17 mouse cellular contexts compared by ENCODE assay signal in the genomic region with DNA sequence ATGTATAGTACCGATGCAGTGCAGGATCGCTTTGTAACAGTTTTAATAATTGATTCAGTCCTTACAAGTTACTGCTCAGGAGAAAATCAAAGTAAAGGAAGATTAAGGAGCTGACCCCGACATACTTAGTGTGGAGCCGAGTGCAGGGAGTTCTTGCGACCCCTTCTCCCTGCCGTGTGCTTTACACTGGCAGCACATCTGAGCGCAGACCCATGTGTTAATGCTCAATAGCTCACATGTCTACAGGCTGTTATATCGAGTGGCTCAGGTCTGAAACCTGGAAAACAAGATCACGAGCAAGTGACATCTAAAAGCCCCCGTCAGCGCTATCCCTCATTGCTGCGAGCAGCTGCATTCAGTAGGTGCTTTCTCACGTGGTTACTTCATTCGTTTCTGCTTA. TPM values are rescaled to one million over a fixed set of nuclear protein-coding genes. Genes with fewer than 3 reads are reported as not detected.
"Had no signal": no experiment of that assay in that cellular context is flagged by ENCODE, and none has a peak within 500 bp of the region (broad histone marks: within the 10 kb centered on the region; RNA-seq: fewer than 3 reads in every experiment).

No protein-coding gene starts in this region.

- H3K4me1 ChIP-seq: neural tube, embryonic 13.5 days; neural tube, embryonic 15.5 days; stomach, embryonic 15.5 days had no signal

- H3K9ac ChIP-seq: neural tube, embryonic 13.5 days; neural tube, embryonic 15.5 days; stomach, embryonic 15.5 days had no signal

- H3K27ac ChIP-seq: neural tube, embryonic 13.5 days; neural tube, embryonic 15.5 days; stomach, embryonic 15.5 days; stomach, postnatal 0 days had no signal

- H3K4me2 ChIP-seq: neural tube, embryonic 13.5 days; neural tube, embryonic 15.5 days; stomach, embryonic 15.5 days had no signal

- H3K36me3 ChIP-seq: neural tube, embryonic 13.5 days; neural tube, embryonic 15.5 days; stomach, embryonic 15.5 days had no signal

- H3K9me3 ChIP-seq: neural tube, embryonic 13.5 days; neural tube, embryonic 15.5 days; stomach, embryonic 15.5 days had no signal

- H3K4me3 ChIP-seq: neural tube, embryonic 13.5 days; neural tube, embryonic 15.5 days; stomach, embryonic 15.5 days had no signal

- H3K27me3 ChIP-seq: neural tube, embryonic 13.5 days; neural tube, embryonic 15.5 days; stomach, embryonic 15.5 days had no signal

- DNase-seq: retina, postnatal 1 day; right cerebral cortex, adult 18-20 months; right cerebral cortex, postnatal 14 days; right cerebral cortex, postnatal 25 days; right cerebral cortex, postnatal 4 days; spleen, adult 18-20 months; thymus, adult 18-20 months; thymus, adult 2 months; thymus, postnatal 14 days; thymus, postnatal 25 days; thymus, postnatal 36 days; thymus, postnatal 4 days had no signal

RNA-seq across cellular contexts. Expression of a gene that starts 25.3 kb away (rescaled TPM):
- total RNA-seq: neutrophil, adult 5-6 weeks had no signal
